Comparison of ENCODE assay signal across 10 mouse cellular contexts in the genomic region with DNA sequence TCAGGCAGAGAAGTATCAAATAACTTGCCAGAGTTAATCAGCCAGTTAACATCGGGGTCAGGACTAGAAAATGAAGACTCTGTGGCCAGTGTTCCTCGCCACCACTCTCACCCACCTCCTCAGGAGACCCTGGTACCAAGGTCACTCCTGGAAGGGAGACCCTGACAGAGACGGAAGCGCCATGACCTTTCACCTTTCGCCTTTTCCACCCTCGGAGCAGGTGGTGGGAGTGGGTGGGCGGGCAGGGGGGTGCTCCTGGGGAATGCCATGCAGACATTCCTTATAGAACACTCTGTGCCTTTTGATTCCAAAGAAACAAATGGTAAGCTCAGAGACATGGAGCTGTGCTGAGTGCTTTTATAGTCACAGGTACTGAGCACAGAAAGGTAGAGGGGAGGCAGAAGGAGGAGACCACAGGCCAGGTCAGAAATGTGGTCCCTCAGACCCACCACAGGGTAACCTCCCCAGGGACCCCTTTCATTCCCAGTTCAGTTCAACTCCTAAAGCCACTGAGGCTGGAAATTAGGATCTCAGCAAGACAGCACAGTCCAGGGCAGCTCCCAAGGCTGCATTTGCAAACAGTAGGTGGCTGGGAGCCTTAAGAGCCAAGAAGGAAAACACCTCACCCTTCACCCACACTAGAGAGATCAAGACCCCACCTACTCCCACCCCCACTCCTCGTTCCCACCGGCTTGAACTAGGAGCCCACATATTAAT. TPM values are rescaled to one million over a fixed set of nuclear protein-coding genes. Genes with fewer than 3 reads are reported as not detected.
DNase-seq lines count a peak whose midpoint lies in the region; ATAC-seq lines count a peak whose summit lies in the region.
"Had no signal": no experiment of that assay in that cellular context is flagged by ENCODE, and none has a peak within 500 bp of the region (broad histone marks: within the 10 kb centered on the region; RNA-seq: fewer than 3 reads in every experiment).

No protein-coding gene starts in this region.

- H3K27me3 ChIP-seq in lung, embryonic 15.5 days: no peaks in the 10 kb centered on the region
- H3K27me3 ChIP-seq in forebrain, embryonic 12.5 days: no peaks in the 10 kb centered on the region
- no peaks in the 10 kb centered on the region for H3K27me3 ChIP-seq in limb, embryonic 13.5 days
- H3K27me3 ChIP-seq: hindbrain, embryonic 15.5 days had no signal

- H3K4me2 ChIP-seq in lung, embryonic 15.5 days: no peak overlapping the region
- H3K4me2 ChIP-seq in forebrain, embryonic 12.5 days: peak overlapping the region; percentile 19
- peak overlapping the region; percentile 5; the same call in 1 of the 2 replicates for H3K4me2 ChIP-seq in limb, embryonic 13.5 days (replicated peaks)
- H3K4me2 ChIP-seq: hindbrain, embryonic 15.5 days had no signal

- 28% methylated on average over 9 of the region's 9 CpGs for WGBS in lung, embryonic 15.5 days
- 20% methylated on average over 9 of the region's 9 CpGs for WGBS in forebrain, embryonic 12.5 days
- 21% methylated on average over 9 of the region's 9 CpGs for WGBS in limb, embryonic 13.5 days

- no peak overlapping the region for H3K9ac ChIP-seq in lung, embryonic 15.5 days
- H3K9ac ChIP-seq in forebrain, embryonic 12.5 days: no peak overlapping the region
- no peak overlapping the region for H3K9ac ChIP-seq in limb, embryonic 13.5 days
- H3K9ac ChIP-seq: hindbrain, embryonic 15.5 days had no signal

- no peak overlapping the region for H3K4me3 ChIP-seq in lung, embryonic 15.5 days
- H3K4me3 ChIP-seq in forebrain, embryonic 12.5 days (replicated peaks): no peak overlapping the region
- H3K4me3 ChIP-seq in limb, embryonic 13.5 days: no peak overlapping the region
- H3K4me3 ChIP-seq: erythroblast, embryonic 14.5 days; hindbrain, embryonic 15.5 days had no signal

- H3K36me3 ChIP-seq in lung, embryonic 15.5 days: no peaks in the 10 kb centered on the region
- H3K36me3 ChIP-seq in forebrain, embryonic 12.5 days (replicated peaks): 0 out of 2 replicates have a peak, but pooled peaks cover 8% of the 10 kb centered on the region
- H3K36me3 ChIP-seq in limb, embryonic 13.5 days: no peaks in the 10 kb centered on the region
- H3K36me3 ChIP-seq: hindbrain, embryonic 15.5 days had no signal

- H3K4me1 ChIP-seq in lung, embryonic 15.5 days: peaks cover 78% of the 10 kb centered on the region
- peaks cover 91% of the 10 kb centered on the region for H3K4me1 ChIP-seq in forebrain, embryonic 12.5 days
- peaks cover 75% of the 10 kb centered on the region for H3K4me1 ChIP-seq in limb, embryonic 13.5 days

- peak; percentile 28 for ATAC-seq in lung, embryonic 15.5 days (ENCODE audit: borderline replicate concordance, extremely low read depth, low FRiP score, low TSS enrichment)
- ATAC-seq in forebrain, embryonic 12.5 days (ENCODE audit: low FRiP score): peak; percentile 7
- peak; percentile 22 for ATAC-seq in limb, embryonic 13.5 days (ENCODE audit: low FRiP score, low read depth)

- DNase-seq in heart, adult 11 months: peak; percentile 85
- DNase-seq in heart, postnatal 4 days: no peak
- DNase-seq in lung, adult 18-20 months: no peak
- no peak for DNase-seq in gastrocnemius, postnatal 10 days
- DNase-seq in spleen, postnatal 36 days (ENCODE audit: low spot score in 2 of 2): no peak

- H3K27ac ChIP-seq in lung, embryonic 15.5 days: peak overlapping the region; percentile 81
- H3K27ac ChIP-seq in forebrain, embryonic 12.5 days: peak overlapping the region; percentile 88
- peak overlapping the region; percentile 3; the same call in 1 of the 2 replicates for H3K27ac ChIP-seq in limb, embryonic 13.5 days
- H3K27ac ChIP-seq: hindbrain, embryonic 15.5 days had no signal

- H3K9me3 ChIP-seq in lung, embryonic 15.5 days: no peaks in the 10 kb centered on the region
- no peaks in the 10 kb centered on the region for H3K9me3 ChIP-seq in forebrain, embryonic 12.5 days
- no peaks in the 10 kb centered on the region for H3K9me3 ChIP-seq in limb, embryonic 13.5 days
- H3K9me3 ChIP-seq: hindbrain, embryonic 15.5 days had no signal

RNA-seq across cellular contexts. Expression of gene Pbx1, which starts 49.8 kb away (rescaled TPM):
- 100 to 1,000 TPM in 1 of 2 experiments, 10 to 100 TPM in 1; 90.6 to 101 TPM for total RNA-seq in heart, postnatal 4 days (2021)
- 37.5 and 40.6 TPM in 2 replicates for polyA plus RNA-seq in lung, embryonic 15.5 days (2015; fragmentation: Nextera tagmentation; extraction: Ambion mirVana)
- polyA plus RNA-seq in forebrain, embryonic 12.5 days (2016; fragmentation: Nextera tagmentation; extraction: Ambion mirVana): 69.4 and 72.2 TPM in 2 replicates
- polyA plus RNA-seq in limb, embryonic 13.5 days (2015; fragmentation: Nextera tagmentation; extraction: Ambion mirVana): 31.6 and 33.0 TPM in 2 replicates
- 10 to 100 TPM; 27.0 to 32.2 TPM for total RNA-seq in gastrocnemius, postnatal 10 days (2021)

Comparison
In these comparisons a context has a peak if more than half of its experiments do, and no peak if none do; other contexts are left out.
1. H3K27ac ChIP-seq: peak in every context shown above with its lines; median percentile 88 in forebrain, embryonic 12.5 days; 81 in lung, embryonic 15.5 days; 3 in limb, embryonic 13.5 days.